Mouse (Mus musculus) liver, adult 2 months (tissue): ENCODE data around the gene Arhgef38.

Source experiments
- CTCF ChIP-seq: fragments of 200-500 bp; IDR thresholded peaks from 2 replicates; pipeline ENCODE4 v1.5.1; 2011; ENCODE audit warnings: low read depth, low read length, control low read depth
- POLR2A ChIP-seq: fragments of 200-500 bp; IDR thresholded peaks from 2 replicates; pipeline ENCODE4 v1.6.1; 2011; ENCODE audit warnings: low read length, control low read depth; ENCODE audit not compliant: insufficient read depth; ENCODE audit errors: extremely low read depth

GRCm38 (mm10) chr3:133167550-133167949, 67.2 kb downstream of the Arhgef38 start:
- TF ChIP-seq CTCF (no peak), POLR2A (no peak)
